Mouse (Mus musculus) heart, embryonic 14.5 days (tissue): ENCODE measurements around the gene Thap11. TPM values are rescaled to one million over a fixed set of nuclear protein-coding genes. Genes with fewer than 3 reads are reported as not detected.

Source experiments
- polyA plus RNA-seq: library from polyadenylated mRNA; unstranded; fragments of >200 nt; fragmentation: Nextera tagmentation; extraction: Ambion mirVana; gene quantifications from 2 replicates; pipeline ENCODE4 v1.2.1, GENCODE M21; 2014

Thap11 gene
- polyA plus RNA-seq, 1 experiment from 2014 or later = 41.9 TPM

Other genes starting within 250 kb of the Thap11 start
- 25.7 and 25.8 TPM in 2 replicates for gene Ripor1, start 249.9 kb upstream of the Thap11 start, polyA plus RNA-seq
- 54.7 and 62.5 TPM in 2 replicates for gene Ctcf, start 218.6 kb upstream of the Thap11 start, polyA plus RNA-seq
- gene Agrp, start 217.7 kb upstream of the Thap11 start, polyA plus RNA-seq = 0.54 TPM in 2 replicates
- 0.36 and 0.41 TPM in 2 replicates for gene Carmil2, start 168.9 kb upstream of the Thap11 start, polyA plus RNA-seq
- gene Acd, start 154.0 kb upstream of the Thap11 start, polyA plus RNA-seq = 39.7 and 41.7 TPM in 2 replicates
- 12.9 and 17.3 TPM in 2 replicates for gene Pard6a, start 154.0 kb upstream of the Thap11 start, polyA plus RNA-seq
- not detected in 2 replicates for gene 4933405L10Rik, start 147.5 kb upstream of the Thap11 start, polyA plus RNA-seq
- gene Enkd1, start 146.9 kb upstream of the Thap11 start, polyA plus RNA-seq = 9.3 and 10.1 TPM in 2 replicates
- 6.8 and 8.9 TPM in 2 replicates for gene Gfod2, start 96.5 kb upstream of the Thap11 start, polyA plus RNA-seq
- gene Ranbp10, start 27.8 kb upstream of the Thap11 start, polyA plus RNA-seq = 10.6 and 11.5 TPM in 2 replicates
- gene Tsnaxip1, start 27.4 kb upstream of the Thap11 start, polyA plus RNA-seq = not detected in 2 replicates
- 34.7 and 37.2 TPM in 2 replicates for gene Cenpt, start 1.9 kb upstream of the Thap11 start, polyA plus RNA-seq
- gene Nutf2, start 5.4 kb downstream of the Thap11 start, polyA plus RNA-seq = 190 and 205 TPM in 2 replicates
- gene Edc4, start 25.7 kb downstream of the Thap11 start, polyA plus RNA-seq = 24.0 and 27.7 TPM in 2 replicates
- gene Nrn1l, start 38.4 kb downstream of the Thap11 start, polyA plus RNA-seq = 1.1 and 1.2 TPM in 2 replicates
- gene Pskh1, start 45.3 kb downstream of the Thap11 start, polyA plus RNA-seq = 17.6 and 18.6 TPM in 2 replicates
- 0.43 and 1.1 TPM in 2 replicates for gene Ctrl, start 78.7 kb downstream of the Thap11 start, polyA plus RNA-seq
- 73.7 and 74.2 TPM in 2 replicates for gene Psmb10, start 83.3 kb downstream of the Thap11 start, polyA plus RNA-seq
- 1.2 and 1.3 TPM in 2 replicates for gene Lcat, start 88.2 kb downstream of the Thap11 start, polyA plus RNA-seq
- gene Slc12a4, start 111.0 kb downstream of the Thap11 start, polyA plus RNA-seq = 32.7 and 38.4 TPM in 2 replicates
- gene Dpep3, start 124.3 kb downstream of the Thap11 start, polyA plus RNA-seq = not detected in 2 replicates
- 13.5 and 15.2 TPM in 2 replicates for gene Dus2, start 136.2 kb downstream of the Thap11 start, polyA plus RNA-seq
- gene Dpep2nb, start 150.8 kb downstream of the Thap11 start, polyA plus RNA-seq = 0.24 TPM in 1 of 2 replicates, not detected in the other
- gene Ddx28, start 156.8 kb downstream of the Thap11 start, polyA plus RNA-seq = 11.6 and 13.1 TPM in 2 replicates
- 4.5 and 4.7 TPM in 2 replicates for gene Nfatc3, start 203.7 kb downstream of the Thap11 start, polyA plus RNA-seq